Mouse (Mus musculus) ovary, postnatal 36 days (tissue): ENCODE results near the gene Palm3.

Experiments
- DNase-seq: peaks from one replicate; pipeline ENCODE4 v3.0.0; 2022; ENCODE audit warnings: low spot score, mixed read lengths

The Palm3 gene

GRCm38 (mm10) chr8:84066291-84066930, 45.1 kb downstream of the Palm3 start, which contains the start of gene Rfx1:
Gene Rfx1 (plus strand): TSS chr8:84066834.
- peak; percentile 97 for DNase-seq

GRCm38 (mm10) chr8:84067047-84067573, 45.8 kb downstream of the Palm3 start:
- DNase-seq: peak; percentile 97

GRCm38 (mm10) chr8:84067911-84068310, 46.6 kb downstream of the Palm3 start:
- no peak for DNase-seq

GRCm38 (mm10) chr8:84068316-84069035, 47.2 kb downstream of the Palm3 start:
- no peak for DNase-seq

DNA sequence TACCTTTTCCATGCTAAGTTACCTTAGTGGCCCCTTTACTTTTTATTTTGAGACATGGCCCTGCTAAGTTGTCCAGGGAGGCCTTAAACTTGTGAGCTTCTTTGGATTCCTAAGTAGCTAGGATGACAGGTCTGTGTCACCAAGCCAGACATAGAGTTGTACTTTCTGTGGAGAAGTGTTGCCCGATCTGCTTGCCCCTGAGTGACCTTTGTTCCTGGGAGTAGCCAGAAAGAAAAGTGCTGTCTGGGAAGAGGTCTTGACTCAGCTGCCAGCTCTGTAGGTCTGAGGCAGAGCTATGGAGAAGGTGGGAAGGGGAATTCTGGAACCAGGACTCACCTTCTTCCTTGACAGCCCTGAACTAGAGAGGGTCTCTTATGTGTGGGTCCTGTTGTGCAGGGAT, 47.9 kb downstream of the Palm3 start:
- no peak for DNase-seq

DNA sequence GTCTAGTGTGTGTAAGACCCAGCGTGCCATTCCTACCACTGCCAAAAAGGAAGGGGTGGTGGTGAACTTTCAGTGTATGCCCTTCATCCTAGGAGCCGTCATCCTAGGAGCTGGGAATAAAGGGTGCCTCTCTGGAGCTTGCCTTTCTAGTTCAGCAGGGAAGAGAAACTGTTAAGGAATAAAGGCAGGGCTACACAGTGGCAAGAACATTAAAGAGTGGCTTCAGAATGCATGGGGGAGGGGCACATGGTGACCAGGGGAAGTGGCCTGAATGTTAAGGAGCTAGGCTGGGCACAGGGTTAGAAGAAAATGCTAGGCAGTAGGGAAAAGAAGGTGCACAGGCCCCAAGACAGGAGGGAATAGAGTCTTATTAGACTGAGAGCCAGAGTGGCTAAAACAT, 48.5 kb downstream of the Palm3 start:
- no peak for DNase-seq

GRCm38 (mm10) chr8:84070241-84070640, 49.0 kb downstream of the Palm3 start:
- no peak for DNase-seq

- DNase-seq: no peak
Measured at GRCm38 (mm10) chr8:84070667-84071066, 49.4 kb downstream of the Palm3 start.

- DNase-seq: peak; percentile 21
Measured at GRCm38 (mm10) chr8:84071921-84072320, 50.6 kb downstream of the Palm3 start.

- no peak for DNase-seq
Measured at GRCm38 (mm10) chr8:84072321-84072720, 51.0 kb downstream of the Palm3 start.

- DNase-seq: peak; percentile 1
Measured at GRCm38 (mm10) chr8:84073230-84073976, 52.1 kb downstream of the Palm3 start.

- no peak for DNase-seq
Measured at GRCm38 (mm10) chr8:84076412-84076811, 55.1 kb downstream of the Palm3 start.

DNA sequence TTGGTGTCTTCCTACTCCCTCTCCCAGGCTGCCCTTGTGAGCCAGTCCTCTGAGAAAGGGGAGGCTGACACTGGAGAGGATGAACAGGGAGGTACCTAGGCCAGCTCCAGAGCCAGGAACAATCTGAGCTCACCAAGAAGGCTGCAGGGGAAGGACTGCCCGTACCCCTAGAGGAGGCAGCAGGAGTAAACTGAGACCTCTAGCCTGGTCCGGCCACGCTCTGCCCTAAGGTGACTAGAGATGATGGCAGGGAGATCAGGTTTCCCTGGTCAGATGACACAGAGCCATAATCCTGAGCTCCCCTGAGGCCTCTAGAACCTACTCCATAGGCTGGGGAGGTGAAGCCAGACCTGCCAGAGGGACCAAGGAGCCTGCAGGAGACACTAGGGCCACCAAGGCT, 55.6 kb downstream of the Palm3 start:
- DNase-seq: no peak

DNA sequence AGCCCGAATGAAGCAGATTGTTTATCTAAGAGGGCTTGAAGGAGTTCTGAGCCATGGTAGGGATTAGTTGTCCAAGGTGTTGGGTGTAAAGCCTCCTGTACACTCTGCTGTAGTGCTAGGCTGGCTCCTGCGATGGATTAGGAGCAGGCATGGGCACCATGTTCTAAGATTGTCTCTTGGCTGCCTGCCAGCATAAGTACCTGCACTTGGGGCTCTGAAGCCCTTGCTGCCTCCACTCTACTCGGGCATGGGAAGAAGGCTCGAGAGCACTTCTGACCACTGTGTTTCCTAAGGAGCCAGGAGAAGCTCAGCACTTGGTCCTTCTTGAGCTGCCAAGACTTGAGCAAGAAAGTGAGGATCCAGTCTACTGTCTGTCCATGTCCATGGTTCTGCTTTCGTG, 57.9 kb downstream of the Palm3 start:
- no peak for DNase-seq
